Mouse (Mus musculus): ENCODE measurements around the gene Mroh8.

- TF ChIP-seq CTCF (IDR thresholded peaks at IDR 0.05; ENCODE audit: control insufficient read depth, insufficient read depth, low read length), result no peak
- TF ChIP-seq POLR2A (IDR thresholded peaks at IDR 0.05; ENCODE audit: borderline replicate concordance, control insufficient read depth, low read depth, low read length), result no peak
Measured at GRCm38 (mm10) chr2:157248111-157248510, 31.2 kb downstream of the Mroh8 start.

Data from bone marrow, adult 2 months (tissue).